Mouse (Mus musculus): ENCODE measurements at regions not wholly inside any gene's neighbourhood (a gene's known extent, or its start where the extent isn't known, plus 50 kb on each side); places are given as distances from the start of the nearest gene placed in this dataset.

DNA sequence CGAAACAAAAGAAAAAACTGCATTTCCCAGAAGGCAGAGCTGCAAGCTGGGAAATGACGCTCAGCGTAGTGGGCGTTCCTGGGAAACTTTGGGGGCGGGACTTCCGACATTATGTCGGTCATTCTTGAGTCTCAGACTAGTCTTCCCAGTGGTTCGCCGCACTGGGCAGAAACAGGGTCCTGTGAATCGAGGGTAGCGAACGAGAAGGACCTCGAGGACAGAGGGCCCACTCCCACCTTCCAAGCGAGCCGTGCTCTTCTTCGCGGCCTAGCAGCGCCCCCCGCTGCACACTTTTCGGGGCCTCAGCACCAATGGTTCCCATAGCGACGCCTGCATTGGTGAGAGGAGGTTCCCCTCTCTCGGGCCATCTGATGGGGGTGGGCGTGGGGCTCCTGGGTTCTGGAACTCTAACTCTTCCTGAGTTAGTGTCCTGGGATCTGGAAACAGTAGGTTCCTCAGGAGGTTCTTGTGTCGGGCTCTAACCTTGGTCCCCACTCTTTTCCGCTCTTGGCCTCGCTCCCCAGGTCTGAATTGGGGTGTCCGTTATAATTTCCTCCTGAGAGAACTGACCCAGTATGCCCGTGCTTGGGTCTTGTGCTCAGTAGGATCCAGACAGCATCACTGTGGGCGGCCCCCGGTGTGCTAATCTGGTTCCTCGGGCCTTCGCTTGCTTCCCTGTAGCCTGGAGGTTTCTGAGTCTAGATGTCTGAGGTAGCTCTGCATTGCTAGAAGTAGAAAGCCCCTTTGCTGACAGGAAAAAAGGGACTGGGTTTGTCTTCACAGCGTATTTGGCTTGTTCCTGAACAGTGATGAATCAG is 52.8 kb upstream of the Gramd1a start:
- Histone ChIP-seq H3K27ac (ENCODE audit: low read depth, low read length) (no peak overlapping the region), H3K4me1 (ENCODE audit: control insufficient read depth, insufficient read depth, low read length) (no peaks in the 10 kb centered on the region), H3K9me3 (replicated peaks; ENCODE audit: control insufficient read depth, low read length) (peaks cover 5% of the 10 kb centered on the region; the same call in 1 of the 2 replicates), H3K4me2 (peak overlapping the region; percentile 61), H3K4me3 (ENCODE audit: low read depth, low read length) (peak overlapping the region; percentile 57), H3K9ac (ENCODE audit: low read depth, low read length) (peak overlapping the region; percentile 65), H3K36me3 (ENCODE audit: control insufficient read depth, insufficient read depth, low read length) (no peaks in the 10 kb centered on the region), H3K27me3 (ENCODE audit: control insufficient read depth, insufficient read depth, low read length) (no peaks in the 10 kb centered on the region)
- 37% methylated on average over 34 of the region's 34 CpGs for WGBS (ENCODE audit: insufficient replicate concordance)
- peak; percentile 64; the same call in 1 of the 2 replicates for ATAC-seq (replicated peaks; ENCODE audit: insufficient number of reproducible peaks, low FRiP score, low TSS enrichment)

DNA sequence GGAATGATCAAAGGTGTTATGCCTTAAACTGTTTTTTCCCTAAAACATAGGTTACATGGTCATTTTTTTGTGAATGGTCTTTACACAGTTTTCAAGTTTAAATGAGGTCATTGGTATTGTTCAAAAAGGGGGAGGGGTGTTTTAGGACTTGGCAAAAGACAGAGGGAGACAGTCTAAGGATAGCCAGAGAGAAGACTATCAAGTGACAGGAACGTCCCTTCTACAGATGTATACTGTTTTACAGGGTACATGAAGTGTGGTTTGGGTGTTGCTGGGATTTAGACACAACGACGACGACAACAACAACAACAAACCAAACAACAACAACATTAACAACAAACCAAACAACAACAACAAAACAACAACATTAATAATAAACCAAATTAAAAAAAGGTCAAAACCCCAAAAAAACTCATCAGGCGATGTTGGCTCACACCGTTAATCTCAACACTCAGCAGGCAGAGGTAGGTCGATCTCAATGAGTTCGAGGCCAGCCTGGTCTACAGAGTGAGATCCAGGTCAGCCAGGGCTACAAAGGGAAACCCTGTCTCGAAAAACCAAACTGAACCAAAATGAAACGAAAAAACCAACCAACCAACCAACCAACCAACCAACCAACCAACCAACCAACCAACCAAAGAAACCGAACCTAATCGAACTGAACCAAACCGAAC is 52.0 kb upstream of the Gramd1a start:
- H3K4me3 ChIP-seq (ENCODE audit: low read depth, low read length), result peak overlapping the region; percentile 57
- no peaks in the 10 kb centered on the region for H3K4me1 ChIP-seq (ENCODE audit: control insufficient read depth, insufficient read depth, low read length)
- H3K4me2 ChIP-seq, result peak overlapping the region; percentile 61
- H3K27me3 ChIP-seq (ENCODE audit: control insufficient read depth, insufficient read depth, low read length), result no peaks in the 10 kb centered on the region
- no peak overlapping the region for H3K9ac ChIP-seq (ENCODE audit: low read depth, low read length)
- no peak overlapping the region for H3K27ac ChIP-seq (ENCODE audit: low read depth, low read length)
- H3K36me3 ChIP-seq (ENCODE audit: control insufficient read depth, insufficient read depth, low read length), result no peaks in the 10 kb centered on the region
- ATAC-seq (replicated peaks; ENCODE audit: insufficient number of reproducible peaks, low FRiP score, low TSS enrichment), result no peak
- peaks cover 5% of the 10 kb centered on the region; the same call in 1 of the 2 replicates for H3K9me3 ChIP-seq (replicated peaks; ENCODE audit: control insufficient read depth, low read length)
- 67% methylated on average over 13 of the region's 13 CpGs for WGBS (ENCODE audit: insufficient replicate concordance)
